Mouse (Mus musculus) heart, adult 11 months (tissue): ENCODE measurements at regions not wholly inside any gene's neighbourhood (a gene's known extent, or its start where the extent isn't known, plus 50 kb on each side); places are given as distances from the start of the nearest gene placed in this dataset.
A peak's percentile ranks its signal among the peaks of the same experiment; 100 is the strongest.

ENCODE experiments used
- DNase-seq: peaks from one replicate; pipeline ENCODE4 v3.0.0; 2022

DNA sequence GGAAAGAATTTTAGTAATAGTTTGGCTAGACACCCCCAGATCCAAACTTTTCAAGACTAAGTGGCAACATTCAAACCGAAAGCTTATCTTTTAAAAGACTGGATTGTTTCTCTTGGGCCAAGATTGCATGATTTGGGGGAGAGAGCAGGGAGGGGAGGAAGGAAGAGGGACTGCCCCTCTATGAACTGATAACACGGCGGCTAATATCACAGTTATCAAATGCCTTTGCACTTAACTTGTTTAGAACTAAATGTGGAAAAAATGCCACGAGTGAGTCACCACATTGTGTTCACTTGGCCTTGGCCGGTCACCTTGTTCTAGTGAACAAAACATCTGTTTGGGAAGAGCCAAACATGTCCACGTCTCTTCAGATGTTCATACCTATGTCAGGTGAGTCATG lies 92.3 kb downstream of the Tes start:
- peak; percentile 92 for DNase-seq

DNA sequence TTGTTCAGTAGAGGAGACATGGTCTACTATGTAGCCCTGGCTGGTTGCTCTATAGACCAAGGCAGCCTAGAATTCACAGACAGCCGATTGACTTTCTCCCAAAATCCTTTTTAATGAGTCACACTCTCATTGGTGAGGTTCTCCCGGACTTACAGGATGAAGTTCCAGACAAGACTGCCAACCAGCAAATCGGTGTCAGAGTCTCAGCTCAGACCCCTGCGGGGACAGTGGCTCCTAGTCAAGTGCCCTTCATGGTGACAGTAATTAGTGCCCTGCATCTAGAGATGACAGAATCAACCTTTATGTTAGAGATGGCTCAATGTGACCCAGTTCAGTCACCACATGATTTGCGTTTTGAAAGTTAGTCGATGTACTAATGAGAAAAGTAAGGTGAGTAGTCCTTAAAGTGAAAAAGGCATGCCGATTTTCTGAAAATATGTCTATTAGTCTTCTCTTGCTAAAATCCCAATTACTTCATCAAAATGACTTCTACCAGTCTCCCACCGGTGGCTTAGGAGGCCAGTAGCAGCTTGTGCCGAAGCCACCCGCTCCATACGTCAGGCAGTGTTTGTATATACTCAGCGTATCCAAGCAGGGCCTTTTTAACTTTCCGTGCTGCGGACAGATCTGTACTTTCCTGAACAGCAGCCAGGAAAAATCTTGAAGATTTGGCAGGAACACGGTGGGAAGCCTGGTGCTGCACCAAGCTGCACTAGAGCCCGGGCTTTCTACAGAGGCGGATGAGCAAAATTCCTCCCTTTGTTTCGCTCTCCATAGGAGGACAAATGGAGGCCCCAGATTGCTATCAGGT lies 105.2 kb downstream of the Tes start:
- DNase-seq, result peak; percentile 99

DNA sequence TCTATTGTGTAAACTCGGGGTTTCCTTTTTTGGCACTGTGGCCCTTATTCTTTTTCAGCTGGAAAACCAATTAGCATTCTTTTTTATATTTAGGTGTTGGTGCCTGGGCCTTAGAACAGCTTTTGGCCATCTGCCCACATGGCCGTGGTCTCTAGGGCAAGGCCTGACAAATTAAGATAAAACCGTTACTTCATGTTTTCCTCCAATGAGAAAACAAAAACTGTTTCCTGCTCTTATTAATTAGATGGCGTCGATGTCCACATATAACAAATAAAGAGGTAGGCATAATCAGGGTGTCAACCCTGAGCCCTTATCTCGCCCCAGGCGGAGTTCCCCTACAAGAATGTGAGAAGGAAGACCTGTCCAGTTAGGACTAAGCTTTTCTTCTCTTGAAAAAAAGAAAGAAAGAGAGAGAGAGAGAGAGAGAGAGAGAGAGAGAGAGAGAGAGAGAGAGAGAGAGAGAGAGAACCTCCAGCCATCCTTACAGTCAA lies 105.9 kb downstream of the Tes start:
- no peak for DNase-seq

DNA sequence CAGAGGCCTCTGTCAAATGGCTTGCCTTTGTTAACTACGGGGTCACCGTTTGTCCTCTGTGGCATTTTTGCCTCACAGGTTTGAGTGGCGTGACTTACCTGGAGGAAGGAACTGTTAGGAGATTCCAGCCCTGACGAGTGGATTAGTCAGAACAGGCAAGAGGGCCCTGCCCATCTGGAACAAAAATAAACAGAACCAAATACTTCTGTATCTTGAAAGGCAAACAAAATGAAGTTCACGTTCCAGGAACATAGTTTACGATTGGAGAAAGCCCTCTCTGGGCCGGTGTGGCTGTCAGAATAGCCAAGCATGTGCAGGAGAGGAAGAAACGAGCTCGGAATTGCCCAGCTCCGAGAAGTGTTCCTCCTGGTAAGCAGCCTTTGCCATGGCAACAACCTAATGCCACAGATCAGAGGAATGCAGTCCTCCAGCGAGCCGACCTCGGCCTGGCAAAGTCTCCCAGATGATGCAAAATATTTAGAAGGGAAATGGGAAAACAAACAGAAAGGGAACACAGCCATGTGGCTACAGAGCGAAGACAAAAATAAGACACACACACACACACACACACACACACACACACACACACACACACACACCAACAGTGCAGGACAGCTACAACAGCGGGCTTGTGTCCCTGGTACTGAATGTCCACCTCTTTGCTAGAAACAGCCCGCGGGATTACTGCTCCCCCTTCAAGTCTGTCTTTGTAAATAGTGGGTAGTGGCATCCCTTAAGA lies 106.5 kb downstream of the Tes start:
- DNase-seq, result peak; percentile 96

DNA sequence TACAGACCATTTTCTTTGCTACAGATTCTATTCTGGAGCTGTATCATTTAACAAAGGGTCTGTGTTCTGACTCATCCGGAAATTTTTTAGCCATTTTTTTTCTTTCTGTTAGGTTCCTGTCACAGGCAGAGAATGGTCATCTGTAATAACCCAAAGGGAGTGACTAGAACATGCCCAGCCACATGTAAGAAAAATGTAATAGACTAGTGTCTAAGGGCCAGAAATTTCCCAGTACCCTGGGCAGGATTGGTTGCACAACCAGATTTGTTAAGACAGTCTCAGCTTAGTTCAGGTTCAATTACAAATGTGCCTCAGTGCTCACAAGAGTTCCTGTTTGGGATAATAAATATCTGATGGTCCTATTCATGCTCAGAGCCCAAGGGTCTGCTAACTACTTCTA lies 107.1 kb downstream of the Tes start:
- DNase-seq, result peak; percentile 73

DNA sequence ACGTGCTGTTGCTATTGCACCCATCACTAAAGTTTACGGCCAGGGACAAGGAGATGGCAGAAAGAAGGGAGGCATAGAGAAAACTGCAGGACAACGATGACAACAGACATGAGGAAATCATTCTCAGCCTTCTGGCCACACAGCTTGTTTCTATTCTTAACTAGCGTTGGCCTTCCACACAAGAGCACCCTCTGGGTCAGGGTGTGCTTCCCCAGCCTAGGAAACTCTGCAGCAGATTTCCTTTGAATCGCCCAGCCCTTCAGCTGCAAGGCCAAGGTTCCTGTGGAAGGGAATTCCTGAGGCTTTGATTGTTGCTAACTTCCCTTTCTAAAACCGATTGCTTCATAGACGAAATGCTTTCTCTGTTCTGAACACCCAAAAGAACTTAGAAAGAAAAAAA lies 103.8 kb upstream of the Cav2 start:
- peak; percentile 98 for DNase-seq

DNA sequence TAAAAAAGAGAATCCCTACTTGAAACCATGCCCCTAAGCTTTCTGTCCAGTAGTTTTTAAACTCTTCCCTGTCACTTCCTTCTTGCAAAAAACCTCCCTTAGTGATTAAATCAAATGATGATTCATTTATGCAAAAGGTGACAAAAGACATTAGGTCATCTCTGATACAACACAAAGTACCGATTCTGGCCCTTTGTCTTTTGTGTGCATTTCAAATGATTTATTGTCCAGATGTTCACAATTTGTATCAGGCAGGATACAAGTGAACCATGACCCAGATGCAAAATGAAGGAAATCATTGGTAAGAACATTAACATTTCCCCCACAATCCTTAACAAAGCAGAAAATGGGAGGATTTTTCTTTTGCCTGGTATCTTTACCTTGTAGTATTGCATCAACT lies 101.5 kb upstream of the Cav2 start:
- no peak for DNase-seq

DNA sequence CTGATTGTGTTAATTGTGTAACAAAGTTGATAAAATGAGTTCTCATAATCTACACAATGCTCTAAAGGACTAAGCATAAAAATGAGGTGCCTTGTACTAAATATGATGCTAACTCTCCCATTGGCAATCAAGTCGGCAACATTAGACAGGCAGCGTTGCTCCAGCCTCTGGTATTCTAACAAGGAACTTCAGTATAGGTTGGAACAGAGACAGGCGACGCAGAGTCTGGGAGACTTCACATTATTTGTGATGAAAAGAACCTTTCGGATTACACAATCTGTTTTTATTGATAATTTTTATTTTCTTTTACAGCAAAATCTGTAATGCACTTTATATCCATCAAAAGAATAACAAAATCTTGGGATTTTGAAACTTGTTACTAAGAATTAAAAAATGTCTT lies 94.4 kb upstream of the Cav2 start:
- DNase-seq, result no peak

DNA sequence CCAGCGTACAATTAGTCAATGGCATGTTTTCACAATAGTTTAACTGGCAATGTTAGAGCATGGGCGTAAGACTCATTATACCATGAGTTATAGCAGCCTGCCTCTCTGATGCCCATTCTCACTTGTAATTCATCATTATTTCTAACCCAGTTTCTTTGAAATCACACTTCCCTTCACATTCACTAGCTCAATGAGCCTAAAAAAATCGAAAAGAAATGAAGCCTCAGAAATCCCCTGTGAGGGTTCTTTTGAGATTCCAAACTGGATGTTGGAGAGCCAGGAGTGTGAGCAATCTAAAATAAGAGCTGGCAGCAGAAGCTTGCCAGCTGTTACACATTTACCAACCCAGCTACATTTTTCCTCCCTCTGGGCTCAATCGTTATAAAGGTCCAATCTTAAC lies 93.9 kb upstream of the Cav2 start:
- no peak for DNase-seq

DNA sequence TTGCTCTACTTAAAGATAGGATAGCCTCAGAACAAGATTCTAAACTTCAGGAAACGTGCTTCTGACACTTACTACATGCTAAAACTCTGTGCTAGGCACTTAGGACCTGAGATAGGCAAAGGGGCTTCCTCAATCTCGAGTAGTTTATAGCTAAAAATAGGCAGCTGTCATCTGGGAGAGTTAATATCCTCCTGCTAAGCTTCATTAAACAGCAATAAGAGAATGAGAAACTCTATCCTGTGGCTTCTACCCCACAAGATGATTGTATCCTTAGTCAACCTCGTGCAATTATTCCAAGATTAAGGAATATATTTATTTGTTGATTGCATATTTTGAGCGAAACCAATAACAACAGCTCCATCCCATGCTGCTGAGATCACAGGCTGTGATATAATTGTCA lies 85.4 kb upstream of the Cav2 start:
- DNase-seq, result no peak

DNA sequence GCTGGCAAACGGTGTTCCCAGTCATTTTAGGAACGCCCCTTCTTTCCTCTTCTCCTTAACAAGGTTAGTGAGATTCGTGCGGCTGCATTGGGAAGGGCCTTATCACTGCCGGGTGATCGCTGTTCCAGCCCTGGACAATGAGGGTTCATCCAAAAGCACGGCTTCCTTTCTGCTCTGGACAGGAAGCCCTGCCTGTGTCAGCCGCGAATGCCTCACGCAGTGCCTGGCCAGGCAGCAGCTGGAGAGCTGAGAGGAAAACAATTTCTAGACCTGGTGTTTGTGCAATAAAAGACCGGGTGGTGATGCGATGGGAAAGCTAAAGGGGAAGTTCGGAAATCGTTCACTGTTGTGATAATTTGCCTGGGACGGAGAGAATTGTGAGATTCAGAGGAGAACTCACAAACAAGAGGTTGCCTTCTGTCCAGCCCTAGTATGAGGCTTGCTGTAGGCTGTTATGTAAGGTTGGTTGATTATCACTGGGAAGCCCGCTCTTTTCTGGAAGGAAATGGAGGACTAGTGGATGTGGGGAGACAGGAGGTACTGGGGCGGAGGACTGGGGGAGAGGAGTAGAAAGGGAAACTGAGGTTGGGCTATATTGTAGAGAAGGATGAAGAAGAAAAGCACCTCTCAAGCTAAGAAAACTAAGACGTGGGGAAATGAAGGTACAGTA lies 83.1 kb upstream of the Cav2 start:
- DNase-seq, result peak; percentile 99

DNA sequence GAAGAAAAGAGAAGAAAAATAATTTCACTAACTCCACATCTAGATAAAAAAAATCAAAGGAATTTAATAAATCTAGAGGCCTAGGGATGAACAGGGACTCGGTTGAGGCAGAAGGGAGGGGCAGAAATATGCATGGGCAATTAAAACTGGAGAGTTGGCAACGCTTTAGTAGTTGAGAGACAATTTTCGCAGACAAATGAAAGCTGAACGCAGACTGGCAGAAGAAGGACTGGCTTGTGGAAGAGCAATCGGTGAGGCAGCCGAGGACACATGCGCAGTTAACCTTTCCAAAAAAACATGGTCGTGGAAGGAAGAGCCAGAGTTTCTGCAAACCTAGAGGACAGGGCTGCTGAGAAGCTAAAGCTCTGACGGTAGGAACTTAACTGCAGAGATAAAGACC lies 82.1 kb upstream of the Cav2 start:
- DNase-seq, result no peak

DNA sequence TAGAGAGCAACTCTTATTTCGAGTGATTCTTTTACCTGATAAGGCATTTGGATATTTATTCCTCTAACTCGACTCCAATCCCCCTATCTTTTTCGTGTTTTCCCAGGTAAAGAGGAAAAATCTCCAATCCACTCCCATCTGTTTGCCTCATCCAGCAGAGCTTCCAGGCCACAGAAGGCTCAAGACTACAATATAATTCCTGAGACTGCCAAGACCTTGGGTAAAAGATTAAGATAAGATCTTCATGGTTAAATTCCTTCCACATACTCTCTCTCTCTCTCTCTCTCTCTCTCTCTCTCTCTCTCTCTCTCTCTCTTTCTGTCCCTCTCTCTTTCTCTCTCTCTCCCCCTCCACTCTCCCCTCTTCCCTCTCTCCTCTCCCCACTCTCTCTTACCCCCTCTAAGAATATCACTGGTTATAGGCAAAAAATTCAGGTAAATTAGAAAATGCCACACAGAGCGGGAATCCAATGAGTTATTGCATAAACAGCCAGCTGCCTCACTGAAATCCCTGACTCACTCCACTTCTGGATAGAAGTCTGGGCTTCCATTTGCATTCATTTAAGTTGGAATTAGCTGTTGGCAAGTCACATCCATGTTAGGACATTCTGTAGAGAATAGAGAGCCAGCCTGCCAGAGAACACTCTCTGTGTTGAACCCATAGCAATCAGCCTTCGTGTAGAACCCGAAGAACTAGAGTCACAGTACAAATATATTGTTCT lies 78.9 kb upstream of the Cav2 start:
- DNase-seq, result no peak

DNA sequence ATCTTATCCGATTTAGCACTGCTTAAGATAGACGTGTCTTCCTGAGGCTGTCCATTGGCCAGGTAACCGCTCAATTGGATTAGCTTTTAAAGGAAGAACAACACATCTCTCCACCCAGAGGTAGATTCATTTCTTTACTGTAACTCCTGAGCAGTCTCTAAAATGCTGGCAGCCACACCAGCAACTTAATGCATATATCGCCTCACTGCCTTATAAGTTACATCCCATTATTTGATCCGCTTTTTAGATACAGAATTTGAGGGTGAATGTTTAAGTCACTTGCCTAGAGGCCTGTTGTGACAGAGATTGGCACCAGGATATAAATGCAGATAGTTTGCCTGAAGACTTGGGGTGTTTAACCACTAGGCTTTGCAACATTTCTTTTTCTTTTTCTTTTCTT lies 77.7 kb upstream of the Cav2 start:
- DNase-seq, result no peak

DNA sequence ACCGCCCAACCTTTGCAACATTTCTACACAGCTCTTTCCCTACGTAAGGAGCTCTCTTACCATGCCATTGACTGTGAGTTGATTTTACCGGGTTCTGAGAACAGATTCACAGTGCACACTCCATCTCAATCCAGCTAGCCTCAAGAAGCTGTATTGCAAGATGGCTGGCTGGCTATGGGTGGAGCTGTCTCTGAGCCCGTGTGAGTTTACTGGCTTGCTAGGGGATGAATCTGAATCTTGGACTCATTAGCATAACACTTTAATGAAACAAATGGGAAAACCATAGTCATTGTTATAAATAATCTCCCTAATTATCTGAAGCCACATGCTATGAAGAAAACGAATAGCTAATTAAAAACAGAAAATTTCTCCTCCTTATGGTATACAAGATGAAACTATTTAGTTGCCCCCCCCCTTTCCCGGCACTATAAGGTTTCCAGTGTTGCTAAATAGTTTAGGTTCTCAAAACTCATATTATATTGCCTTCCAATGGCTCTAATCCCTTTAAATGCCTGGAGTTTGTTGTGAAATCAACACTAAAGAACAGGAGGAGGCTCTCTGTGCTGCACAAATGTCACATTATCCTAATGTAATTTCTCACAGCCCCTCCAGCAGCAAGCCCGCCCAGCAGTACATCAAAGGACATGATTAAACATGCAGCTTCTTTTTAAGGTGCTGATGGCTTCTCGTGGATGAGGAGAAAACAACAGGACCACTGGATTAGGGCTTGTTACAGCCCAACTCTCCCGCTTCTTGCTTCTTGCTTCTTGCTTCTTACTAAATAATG lies 76.9 kb upstream of the Cav2 start:
- DNase-seq, result no peak

DNA sequence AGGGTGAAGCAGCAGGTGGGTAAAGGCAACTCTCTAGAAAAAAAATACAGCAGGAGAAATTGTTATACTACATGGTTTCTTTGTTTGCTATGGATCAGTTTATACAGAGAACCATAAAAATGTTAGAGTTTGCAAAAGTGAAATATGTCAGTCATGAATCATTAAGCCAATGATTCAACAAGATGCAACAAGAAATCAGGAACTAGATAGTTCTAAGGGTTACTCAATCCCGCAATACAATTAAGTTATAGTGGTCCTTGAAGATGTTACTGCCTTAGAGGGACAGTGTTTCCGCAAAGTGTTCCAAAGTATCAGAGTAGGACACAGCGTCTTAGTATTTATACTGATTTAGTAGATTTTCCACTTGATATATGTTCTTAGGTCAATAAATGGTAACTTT lies 74.1 kb upstream of the Cav2 start:
- DNase-seq, result no peak

DNA sequence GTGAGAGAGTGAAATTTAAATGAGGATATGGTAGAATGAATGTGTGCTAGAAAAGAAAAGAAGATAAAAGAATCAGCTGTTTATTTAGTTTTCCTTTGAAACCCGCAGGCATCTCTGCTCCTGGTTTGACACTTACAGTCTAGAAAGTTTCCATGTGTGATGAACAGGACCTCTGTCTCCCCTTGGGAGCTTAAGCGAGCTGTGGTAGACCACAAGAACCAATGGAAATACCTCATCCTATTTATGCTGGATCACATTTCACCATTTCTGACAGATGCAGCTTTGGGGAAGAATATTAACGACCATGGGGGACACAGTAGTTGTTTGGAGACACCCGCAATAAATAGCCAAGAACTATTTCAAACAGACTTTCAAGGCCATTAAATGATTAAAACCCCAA lies 71.2 kb upstream of the Cav2 start:
- DNase-seq, result no peak

DNA sequence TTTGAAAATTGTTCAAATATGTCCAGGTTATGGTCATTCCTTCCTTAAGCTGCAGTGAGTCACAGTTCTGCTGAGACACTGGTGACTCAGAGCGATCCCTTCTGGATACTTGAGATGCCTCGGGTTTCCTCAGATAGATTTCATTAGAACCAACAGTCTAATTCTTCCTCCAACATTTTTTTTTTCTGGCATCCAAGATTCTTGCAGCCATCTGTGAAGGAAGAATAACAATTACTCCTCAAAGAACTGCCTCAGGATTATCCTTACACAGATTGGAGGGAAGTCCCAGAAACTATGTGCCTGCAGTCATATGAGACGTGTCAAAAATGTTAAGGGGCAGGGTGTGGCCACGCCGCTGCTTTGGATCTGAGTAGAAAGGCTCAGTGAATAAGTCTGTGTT lies 69.6 kb upstream of the Cav2 start:
- no peak for DNase-seq

DNA sequence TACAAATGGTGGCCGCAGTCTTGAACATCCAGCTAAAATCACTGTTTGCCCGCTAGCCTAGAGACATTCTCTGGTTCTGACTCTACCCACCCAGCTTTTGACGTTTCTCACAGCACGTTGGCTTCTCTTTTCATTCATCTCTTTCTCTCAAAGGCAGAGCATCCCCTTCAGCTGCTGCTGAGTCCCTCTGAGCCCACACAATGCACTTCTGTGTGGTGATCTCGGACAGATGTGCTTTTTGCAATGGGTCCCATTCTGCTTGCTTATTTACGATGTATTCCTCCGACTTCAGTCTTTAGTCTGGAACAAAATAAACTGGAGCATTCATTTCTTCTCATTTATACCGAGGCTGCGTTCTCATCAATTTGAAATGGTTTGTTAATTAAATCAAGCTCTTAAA lies 66.2 kb upstream of the Cav2 start:
- DNase-seq, result no peak

DNA sequence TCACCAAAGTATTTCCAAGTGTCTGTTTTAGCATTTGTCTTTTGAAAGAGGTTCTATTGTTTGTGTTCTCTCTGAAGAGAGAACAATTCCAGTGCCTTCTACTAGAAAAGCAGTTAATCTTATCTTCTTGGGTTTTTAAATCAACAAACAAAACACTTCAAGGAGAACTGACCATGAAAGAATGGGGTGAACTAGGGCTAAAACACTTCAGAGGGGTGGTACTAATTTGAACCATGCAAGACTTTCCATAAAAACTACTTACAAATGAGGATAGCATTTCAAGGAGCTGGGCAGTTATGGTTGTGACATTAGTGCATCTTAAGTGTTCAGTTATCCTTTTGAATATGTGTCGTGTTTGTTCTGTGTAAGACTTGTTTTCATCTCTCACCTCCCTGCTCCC lies 64.5 kb upstream of the Cav2 start:
- no peak for DNase-seq

DNA sequence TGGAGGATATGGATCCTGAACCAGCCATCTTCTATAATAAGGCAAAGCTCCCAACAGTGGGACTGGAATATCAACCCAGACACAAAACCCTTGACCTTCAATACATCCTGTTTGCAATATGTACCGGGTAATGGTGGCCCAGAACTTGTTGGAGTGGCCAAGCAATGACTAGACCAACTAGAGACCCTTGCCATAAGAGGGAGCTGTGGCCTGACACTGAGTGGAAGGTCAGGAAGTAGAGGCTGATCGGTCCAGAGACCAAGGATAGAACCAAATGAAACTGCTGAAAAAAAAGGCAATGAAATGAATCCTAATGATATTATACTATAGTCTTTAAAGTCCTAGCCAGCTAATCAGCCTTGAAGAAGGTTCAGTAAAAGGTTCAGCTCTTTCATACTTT lies 57.2 kb upstream of the Cav2 start:
- DNase-seq, result no peak

DNA sequence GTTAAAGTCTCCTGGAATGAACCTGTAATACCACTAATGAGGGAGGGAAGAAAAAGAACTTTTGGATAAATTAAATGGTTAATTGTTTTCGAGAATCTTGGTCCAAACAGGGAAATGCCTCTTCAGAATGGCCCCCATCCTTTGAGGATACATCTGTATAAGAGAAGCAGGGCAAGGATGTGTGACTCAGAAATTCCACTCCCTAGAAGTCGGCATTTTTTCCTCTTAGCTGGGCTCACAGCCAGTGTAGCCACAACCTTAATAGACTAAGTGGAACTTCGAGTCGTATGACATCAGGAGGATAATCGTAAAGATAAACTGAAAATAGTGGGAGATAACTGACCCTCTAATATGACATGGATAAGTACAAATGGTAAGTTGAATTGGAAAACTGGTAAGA lies 56.1 kb upstream of the Cav2 start:
- DNase-seq, result peak; percentile 97
